Mouse (Mus musculus) testis, adult 2 months (tissue): ENCODE measurements at regions not wholly inside any gene's neighbourhood (a gene's known extent, or its start where the extent isn't known, plus 50 kb on each side); places are given as distances from the start of the nearest gene placed in this dataset.

ENCODE experiments used
- CTCF ChIP-seq: fragments of 200-500 bp; IDR thresholded peaks from 2 replicates; pipeline ENCODE4 v1.5.1; 2012; ENCODE audit warnings: low read depth, mild to moderate bottlenecking, inconsistent platforms, low read length, moderate library complexity; ENCODE audit not compliant: control insufficient read depth, insufficient read depth, insufficient replicate concordance
- POLR2A ChIP-seq: fragments of 200-500 bp; IDR thresholded peaks from 2 replicates; pipeline ENCODE4 v1.6.1; 2012; ENCODE audit warnings: low read depth, mild to moderate bottlenecking, inconsistent platforms, low read length, moderate library complexity; ENCODE audit not compliant: control insufficient read depth

- TF ChIP-seq POLR2A (no peak), CTCF (no peak)
Observed at GRCm38 (mm10) chr3:41181438-41181837, 98.6 kb upstream of the Pgrmc2 start.
